Mouse (Mus musculus) gastrocnemius, postnatal 4 days (tissue): ENCODE results near the gene Eef1akmt2. TPM values are rescaled to one million over a fixed set of nuclear protein-coding genes. Genes with fewer than 3 reads are reported as not detected.

Experiments
- DNase-seq, 2 experiments: peaks; one replicate each; pipeline ENCODE4 v3.0.0; 2021 to 2022; ENCODE audit warnings: low spot score in 2 of 2, mixed read lengths in 2 of 2
- total RNA-seq, 2 experiments: library from RNA; stranded (reverse); gene quantifications; 2 replicates each; pipeline ENCODE4 v1.2.3; 2021

Eef1akmt2 gene
- total RNA-seq, 2 experiments from 2014 or later = 15.7 to 21.1 TPM

DNA sequence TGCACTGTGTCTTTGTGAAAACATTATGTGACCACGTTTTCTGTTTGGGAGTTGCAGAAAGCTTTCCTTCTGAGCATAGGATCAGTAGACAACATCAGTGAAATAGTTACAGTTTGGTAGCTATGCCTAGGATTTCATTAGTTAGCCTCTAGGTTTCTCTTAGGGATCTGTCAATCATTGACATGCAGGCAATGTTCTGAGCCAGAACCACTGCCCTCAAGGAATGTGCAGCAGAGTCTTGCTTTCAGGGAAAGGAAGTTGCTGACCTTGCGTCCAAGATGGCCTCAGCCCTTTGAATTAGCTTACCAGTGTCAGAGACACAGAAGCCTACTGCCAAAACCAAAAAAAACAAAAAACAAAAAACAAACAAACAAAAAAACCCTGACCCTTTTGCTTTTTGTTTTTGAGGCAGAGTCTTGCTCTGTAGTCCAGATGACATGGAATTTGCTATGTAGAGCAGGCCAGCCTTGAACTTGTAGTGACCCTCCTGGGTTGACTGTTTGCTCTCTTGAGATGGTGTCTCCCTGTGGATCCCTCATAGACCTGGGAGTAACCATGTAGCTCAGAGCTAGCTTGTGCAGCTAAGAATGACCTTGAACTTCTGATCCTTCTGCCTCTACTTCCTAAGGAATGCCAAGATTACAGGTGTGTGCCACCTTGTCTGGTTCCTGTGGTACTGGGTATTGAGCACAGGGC lies 23.1 kb upstream of the Eef1akmt2 start:
- no peak for DNase-seq

DNA sequence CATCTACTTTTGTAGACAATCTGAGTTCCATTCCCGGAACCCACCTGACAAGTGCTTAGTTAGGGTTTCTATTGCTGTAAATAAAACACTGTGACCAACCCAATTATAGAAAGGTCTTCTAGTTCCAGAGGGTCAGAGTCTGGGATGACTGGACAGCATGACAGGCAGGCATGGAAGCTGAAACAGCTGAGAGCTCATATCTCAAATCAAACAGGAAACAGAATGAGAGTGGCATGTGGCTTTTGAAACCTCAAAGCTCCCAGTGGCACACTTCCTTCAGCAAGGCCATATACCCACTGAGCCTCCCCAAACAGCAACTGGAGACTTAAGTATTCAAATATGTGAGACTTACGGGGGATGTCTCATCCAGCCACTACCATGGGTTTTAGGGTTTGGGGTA lies 20.6 kb upstream of the Eef1akmt2 start:
- DNase-seq = no peak

DNA sequence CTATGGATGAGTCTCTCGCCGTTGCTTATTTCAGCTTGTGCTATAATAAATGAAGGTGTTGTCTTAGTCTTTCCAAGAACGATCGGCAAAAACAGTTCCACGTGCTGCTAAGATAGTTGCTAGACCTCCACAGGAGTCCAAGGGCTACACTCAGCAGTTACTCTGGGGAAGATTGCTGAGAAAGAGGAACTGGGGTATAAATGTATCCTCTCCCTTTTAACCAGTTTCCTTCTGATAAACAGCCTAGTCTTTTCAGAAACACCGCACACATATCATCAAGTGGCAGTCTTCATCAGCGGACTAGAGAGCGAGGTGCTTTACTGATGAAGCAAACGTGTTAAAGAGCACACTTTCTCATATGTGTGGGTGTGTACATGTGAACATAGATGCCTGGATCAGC lies 13.8 kb upstream of the Eef1akmt2 start:
- DNase-seq = no peak

DNA sequence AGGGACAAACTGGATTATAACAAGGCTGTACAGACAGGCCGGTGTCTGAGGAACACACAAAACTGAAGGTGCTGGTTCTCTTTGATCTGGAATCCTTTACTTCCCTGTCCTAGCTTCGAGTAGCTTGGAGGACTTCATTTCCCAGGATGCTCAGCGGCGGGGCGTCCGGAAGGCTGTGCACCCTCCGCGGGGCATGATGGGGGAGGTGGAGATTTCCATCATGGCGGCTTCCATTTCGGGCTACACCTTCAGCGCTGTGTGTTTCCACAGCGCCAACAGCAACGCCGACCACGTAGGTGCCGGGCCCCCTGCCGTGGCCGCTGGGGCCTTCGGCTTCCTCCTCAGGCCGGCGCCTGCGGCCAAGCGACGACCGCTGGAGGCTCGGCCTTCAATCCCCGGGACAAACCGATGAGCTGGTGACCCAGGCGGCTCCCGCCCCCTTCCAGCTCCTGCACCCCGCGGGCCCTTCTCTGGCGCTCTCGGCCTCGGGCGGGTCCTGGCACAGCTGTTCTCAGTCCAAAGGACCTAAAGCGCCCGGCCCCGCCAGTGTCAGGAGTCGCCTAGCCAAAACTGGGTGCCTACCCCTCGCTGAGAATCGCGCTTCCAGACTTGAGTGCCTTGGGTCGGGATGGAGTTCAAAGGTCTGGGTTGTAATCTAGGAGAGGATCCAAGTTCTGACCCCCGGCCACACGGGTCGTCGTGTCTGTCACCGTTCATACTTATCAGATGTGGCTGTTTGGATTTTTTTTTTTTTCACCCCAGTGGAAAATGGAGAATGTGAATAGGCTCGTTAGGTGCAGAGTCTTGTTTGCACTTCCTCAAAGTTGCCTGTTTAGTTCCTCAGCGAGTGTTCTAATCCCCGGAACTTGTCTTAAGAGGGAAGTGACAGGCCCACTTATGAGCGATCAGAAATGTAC lies 6.8 kb upstream of the Eef1akmt2 start, which contains the start of gene Abraxas2:
Abraxas2 (plus strand) TSS at position 184 of the 917 bp plus-strand sequence.
- DNase-seq = peak; percentile 73 to 88

DNA sequence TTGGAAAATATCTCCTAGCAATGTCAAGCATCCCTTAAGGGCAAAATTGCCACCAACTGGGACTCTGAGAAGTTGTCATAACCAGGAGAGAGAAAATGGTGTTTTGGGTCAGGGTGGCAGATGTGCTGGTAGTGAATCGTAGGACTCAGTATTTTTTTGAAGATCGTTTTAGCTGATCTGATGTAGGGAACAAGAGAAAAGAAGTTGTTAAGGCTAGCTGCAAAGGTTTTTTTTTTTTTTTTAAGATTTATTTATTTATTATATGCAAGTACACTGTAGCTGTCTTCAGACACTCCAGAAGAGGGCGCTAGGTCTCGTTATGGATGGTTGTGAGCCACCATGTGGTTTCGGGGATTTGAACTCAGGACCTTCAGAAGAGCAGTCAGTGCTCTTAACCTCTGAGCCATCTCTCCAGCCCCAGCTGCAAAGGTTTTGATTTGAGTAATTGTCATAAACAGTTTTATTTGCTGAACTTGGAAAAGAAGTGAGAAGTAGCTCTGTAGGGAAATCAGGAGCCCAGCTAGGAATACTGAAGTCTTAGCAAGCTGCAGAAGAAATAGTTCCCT lies 5.7 kb upstream of the Eef1akmt2 start:
- DNase-seq = no peak

DNA sequence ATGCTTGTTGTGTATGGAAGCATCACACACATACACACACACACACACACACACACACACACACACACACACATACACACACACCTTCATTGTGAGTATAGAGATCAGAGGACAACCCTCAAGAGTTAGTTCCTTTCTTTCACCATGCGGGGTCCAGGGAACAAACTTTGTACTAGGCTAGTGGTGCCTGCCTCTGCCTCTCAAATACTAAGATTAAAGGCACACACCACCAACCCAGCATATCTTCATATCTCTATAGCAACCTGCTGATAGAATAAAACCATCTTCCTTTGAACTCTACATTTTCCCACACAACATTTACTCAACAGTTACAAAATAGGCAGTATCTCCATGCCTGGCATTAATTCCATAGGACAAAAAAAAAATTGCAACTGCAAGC lies 3.6 kb upstream of the Eef1akmt2 start:
- DNase-seq = no peak

DNA sequence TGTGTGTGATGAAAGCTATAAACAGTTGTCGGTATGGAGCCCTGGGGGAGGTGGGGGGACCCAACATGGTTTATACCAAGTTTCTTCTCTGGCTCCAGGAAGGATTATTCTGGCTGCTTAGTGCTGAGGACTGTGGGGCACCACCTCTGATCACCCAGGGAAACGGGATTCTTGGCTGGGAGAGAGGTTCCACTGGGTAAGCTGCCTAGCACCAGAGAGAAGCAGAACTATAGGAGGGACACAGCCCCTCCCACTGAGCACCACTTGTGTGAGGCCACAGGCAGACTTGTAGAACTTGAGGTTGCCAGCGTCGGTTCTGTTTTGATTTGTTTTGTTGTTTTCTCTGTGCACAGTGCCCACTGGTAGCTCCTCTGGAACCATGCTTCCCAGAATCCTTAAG lies 1.5 kb upstream of the Eef1akmt2 start:
- DNase-seq = no peak

DNA sequence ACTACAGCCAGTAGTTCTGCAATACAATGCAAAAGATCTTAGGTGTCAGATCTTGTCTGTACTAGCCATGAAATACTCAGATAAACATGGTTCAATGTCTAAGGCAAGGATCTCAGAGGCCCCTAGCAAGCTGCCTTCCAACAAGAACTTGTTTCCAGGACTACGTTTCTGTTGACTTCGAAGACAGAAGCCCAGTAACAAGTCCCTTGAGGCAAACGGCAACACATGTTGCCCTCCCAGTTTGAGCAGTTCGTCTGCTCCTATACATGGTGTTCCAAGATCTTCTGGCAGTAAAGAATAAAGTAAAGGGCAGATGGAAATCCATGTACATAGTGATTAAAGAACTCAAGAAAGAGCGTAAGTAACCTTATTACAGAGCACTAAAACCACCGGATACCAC lies 888 bp upstream of the Eef1akmt2 start:
- DNase-seq = no peak

DNA sequence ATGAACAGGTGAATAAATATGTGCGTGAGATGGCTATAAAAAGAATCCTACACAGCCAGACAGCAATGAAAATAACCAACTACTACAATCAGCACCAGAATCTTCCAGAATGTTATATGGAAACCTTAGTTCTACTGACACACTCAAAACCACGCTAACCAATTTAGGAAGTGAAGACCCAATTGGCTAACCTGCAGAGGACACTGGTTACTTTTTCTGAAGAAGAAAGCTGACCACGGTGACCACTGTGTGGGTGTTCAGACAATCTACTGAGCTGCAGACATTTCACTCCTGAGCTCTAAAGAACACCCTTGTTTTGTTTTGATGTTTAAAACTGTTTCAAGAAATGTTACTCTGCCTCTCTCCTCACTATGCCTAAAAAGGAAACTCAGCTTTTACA lies 9.3 kb downstream of the Eef1akmt2 start:
- DNase-seq = no peak

DNA sequence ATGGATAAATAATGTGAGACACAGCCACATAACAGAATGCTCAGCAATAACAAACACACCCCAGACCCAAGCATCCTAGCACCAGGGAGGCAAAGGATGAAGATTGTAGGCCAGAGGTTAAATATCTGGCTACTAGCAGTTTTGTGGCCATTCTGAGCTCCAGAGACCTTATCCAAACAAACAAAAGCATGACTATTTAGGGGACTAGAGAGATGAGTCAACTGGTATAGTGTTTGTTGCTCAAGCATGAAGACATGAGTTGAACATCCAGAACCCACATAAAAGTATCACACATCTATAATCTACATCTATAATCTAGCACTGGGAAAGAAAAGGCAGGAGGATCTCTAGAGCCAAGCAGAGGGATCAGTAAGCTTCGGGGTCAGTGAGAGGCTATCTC lies 10.0 kb downstream of the Eef1akmt2 start:
- DNase-seq = no peak

DNA sequence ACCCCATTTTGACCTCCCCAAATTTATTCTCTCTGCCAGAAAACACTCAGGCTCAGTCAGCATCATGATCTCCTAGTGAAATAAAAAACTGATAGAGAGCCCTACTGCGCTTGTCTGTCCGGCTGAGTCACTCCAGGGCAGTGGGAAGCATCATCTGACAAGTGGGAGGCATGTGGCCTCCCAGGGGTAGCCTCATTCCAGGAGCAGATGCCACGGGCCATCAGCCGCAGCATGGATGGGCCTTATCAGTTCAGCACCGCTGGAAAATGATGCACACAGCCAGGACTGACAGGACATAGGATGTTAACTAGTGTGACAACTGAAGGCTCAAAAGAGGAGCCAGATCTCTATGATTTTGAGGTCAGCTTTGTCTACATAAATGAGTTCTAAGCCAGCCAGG lies 11.2 kb downstream of the Eef1akmt2 start:
- DNase-seq = no peak

DNA sequence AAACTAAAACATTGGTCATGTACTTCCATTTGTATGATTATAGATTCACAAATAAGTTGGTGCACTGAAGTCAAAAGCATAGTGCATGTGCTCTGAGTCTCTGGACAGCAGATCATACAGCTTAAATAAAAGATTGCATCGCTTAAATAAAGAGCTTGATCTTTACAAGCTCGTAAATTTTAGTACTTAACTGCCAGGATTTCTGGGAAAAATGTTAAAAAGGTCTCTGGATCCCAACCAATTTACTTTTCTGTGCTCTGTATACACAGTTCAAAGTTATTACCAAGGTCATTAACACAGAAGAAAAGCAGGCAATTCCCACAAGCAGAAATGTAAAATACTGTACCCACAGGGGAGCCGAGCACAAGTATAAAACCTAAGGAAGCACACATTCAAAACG lies 21.5 kb downstream of the Eef1akmt2 start:
- DNase-seq = no peak

DNA sequence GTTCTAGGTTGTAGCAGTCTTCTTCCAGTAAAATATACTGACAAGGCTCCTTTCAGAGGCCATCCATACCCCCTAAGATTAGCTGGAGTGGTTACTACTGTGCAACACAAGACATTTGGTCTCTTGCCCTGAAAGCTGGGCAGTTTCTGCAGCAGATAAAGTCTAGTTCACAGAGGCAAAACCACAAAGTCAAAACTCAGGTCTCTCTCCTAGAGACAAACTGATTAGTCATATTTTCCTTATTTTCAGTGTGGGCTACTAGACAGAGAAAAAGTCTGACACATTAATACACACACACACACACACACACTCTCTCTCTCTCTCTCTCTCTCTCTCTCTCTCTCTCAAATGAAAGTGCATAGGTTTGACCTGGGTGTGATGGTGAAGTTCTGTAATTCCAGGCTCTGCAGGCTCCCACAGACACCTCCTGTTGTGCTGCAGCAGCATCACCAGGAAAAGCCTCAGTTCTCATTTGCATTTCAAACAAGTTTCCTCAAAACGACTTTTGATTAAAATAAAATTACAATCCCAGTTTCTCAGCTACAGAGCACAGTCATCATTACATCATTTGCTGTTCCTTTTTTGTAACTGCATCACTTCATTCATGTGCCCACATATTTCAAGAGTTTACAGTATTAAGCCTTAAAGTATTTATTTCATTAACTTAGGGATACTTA lies 28.0 kb downstream of the Eef1akmt2 start:
- no peak for DNase-seq

DNA sequence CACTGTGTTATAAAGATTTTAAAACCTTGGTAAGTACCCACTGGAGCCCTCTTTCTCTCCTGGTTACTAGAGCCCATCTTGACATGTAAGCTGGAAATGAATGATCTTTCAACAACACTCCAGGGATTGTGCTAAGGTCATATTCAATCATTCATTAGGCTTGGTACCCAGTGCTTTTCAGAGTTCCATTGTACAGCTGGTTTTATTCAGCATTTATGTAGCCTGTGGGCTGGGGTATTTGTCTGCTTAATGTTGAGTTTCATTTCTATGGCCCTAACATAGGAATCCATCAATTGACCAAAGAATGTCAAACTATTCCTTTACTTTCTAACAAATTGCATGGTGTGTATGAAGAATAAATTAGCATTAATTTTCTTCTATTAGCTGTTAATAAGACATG lies 28.6 kb downstream of the Eef1akmt2 start:
- no peak for DNase-seq

DNA sequence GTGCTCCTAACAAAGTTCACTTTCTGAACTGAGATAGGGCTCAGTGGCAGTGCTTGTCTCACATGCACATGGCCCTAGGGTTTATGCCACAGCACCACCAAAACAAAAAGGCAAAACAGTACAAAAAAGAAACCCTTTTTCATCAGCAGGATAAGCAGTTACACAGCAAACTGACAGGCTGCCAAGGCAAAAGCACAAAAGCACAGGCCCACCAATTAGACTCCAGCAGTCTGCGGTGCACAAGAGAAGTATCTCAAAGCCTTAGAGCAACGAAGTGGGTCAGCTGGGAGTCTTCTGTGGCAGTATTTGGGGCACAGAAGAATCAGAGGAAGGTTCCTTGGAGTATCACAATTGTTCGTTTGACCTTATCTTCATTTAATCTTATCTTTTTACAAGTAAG lies 31.8 kb downstream of the Eef1akmt2 start:
- no peak for DNase-seq

DNA sequence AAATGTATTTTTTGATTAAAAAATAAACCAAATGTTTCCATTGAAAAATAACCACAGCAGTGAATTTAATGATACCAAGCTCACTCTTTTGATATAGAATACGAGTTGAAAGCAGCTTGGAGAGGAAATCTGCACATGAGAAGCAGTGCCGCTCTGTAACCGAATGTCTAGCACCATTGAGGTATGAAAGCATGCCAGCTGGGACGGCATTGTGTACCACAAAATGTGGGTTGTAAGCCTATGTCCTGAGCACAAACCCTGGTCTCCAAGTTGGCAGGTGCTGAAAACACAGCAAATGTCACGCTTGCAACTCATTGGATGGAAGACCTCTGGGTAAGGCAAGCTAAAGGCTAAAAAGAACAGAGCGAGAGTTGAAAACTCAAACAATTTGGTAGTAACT lies 35.4 kb downstream of the Eef1akmt2 start:
- DNase-seq = no peak

DNA sequence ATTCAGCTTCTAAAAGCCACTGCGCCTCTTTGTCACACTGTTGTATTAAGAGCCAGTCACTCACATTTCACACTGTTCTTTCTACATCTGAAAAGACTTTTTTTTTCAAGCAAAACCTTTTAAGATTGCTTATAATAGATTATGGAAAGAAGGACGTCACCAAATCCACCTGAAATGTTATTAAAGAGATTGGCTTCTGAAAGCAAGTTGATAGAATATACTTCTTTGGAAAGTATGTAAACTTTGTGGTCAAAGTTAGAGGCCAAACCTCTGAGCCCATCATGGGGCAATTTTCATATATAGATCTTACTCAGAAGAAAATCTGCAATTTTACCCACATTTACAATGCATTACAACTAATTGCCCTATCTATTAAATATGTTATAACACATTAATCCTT lies 35.9 kb downstream of the Eef1akmt2 start:
- no peak for DNase-seq

DNA sequence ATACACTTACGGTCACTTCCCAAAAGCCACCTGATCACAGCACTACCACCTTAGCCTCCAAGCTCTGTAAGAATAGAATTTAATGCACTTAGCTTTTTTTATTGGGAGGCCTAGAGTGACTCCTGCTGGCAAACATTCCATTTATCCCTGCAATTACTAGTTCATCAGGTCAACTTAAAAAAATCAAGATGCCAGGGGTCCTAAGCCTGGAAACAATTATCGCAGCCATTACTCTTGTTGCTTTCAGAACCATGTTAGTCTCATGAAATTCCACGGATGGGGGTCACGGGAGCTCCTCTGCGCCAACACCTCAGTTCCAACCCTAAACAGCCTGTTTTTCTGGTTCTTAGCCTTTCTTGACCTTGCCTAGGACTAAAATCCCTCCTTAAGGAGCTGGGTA lies 37.4 kb downstream of the Eef1akmt2 start:
- DNase-seq = no peak

DNA sequence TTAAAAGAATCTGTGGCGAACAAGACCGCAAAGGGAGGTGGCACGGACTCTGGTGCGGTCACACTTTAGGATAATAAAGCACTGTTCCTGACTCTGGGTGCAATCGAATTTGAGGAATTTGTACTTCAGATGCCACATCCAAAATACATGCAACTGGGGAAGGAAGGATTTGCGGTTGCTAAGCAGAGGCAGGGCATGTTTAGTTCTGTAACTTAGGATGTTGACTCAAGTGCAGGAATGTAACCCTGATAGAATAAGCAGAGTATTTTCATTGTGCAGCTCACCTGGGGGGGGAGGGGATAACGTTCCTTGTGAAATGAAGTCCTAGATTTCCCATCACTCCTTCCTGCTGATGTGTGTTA lies 38.4 kb downstream of the Eef1akmt2 start:
- no peak for DNase-seq

DNA sequence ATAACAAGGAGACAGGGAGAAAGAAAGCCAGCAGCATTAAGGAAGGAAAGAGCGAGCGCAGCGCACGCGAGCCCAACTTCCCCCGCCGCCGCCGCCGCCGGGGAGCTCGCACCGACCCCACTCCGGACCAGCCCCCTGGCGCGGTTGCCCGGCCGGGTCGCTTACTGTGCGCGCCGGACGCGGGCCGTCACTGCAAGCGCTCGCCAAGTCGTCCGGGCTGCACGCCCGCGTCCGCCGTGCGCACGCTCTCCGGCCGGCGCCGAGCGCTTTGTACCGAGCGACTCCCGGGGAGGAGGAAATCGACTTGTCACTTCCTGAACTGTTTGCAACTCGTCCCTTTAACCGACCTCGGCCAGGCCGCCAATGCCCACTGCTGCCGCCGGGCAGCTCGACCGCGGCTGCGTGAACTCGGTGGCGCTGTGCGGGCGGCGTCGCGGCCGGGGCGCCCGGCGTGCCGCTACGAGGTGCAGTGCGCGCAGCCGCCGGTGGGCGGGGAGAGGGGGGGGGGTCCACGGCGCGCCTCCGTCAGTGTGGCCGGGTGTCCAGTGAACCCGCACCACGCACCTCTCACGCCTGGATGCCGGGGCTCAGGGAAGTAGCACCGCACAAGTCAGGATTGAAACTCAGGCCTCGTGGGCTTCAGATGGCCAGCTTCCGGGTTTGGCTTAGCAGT lies 38.9 kb downstream of the Eef1akmt2 start, which contains the start of gene Fam53b:
Fam53b (minus strand) TSS at position 471 of the 673 bp plus-strand sequence.
- peak; percentile 57 to 76 for DNase-seq
